ENCODE assay signal across 8 mouse cellular contexts in the genomic region with DNA sequence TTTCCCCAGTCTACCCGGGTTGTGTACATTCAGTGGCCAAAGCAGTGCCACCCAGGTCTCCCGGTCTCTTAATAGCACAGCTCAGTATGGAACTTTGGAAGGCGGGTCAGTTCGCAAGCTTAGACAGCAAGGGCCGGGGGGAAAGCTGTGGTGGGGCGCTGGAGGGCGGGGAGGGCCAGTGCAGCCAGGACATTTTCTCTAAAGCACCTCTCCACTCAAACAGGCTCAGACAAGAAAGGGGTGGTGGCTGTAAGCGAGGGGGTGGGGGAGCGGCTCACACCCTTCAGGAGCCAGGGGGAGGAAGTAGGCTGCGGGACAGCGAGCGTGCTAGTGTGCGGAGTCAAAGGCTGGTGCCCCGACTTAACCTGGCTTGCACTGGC. TPM values are rescaled to one million over a fixed set of nuclear protein-coding genes. Genes with fewer than 3 reads are reported as not detected.
DNase-seq lines count a peak whose midpoint lies in the region; ATAC-seq and TF ChIP-seq lines count a peak whose summit lies in the region.

No protein-coding gene starts in this region.

- TF ChIP-seq EP300 in MEL (IDR thresholded peaks at IDR 0.05; ENCODE audit: low read depth in 1 of 2, low read length in 2 of 2), result no peak
- no peak for TF ChIP-seq EP300 in heart, postnatal 0 days (IDR thresholded peaks at IDR 0.05; ENCODE audit: low read depth)

- no peak for TF ChIP-seq POLR2A in MEL (IDR thresholded peaks at IDR 0.05; ENCODE audit: control insufficient read depth in 1 of 2, insufficient read depth in 1 of 2, low read depth in 1 of 2, low read length in 2 of 2, poor library complexity in 1 of 2)

- H3K9ac ChIP-seq in heart, embryonic 13.5 days, result peak overlapping the region; percentile 92
- H3K9ac ChIP-seq in MEL (ENCODE audit: control insufficient read depth, low read depth, low read length, poor library complexity, severe bottlenecking), result peak overlapping the region; percentile 88
- peak overlapping the region; percentile 88 for H3K9ac ChIP-seq in heart, postnatal 0 days (replicated peaks; ENCODE audit: low read depth, low read length)
- H3K9ac ChIP-seq in liver, embryonic 15.5 days, result peak overlapping the region; percentile 76

- H3K79me2 ChIP-seq in MEL (ENCODE audit: control insufficient read depth, insufficient read depth, low read length, poor library complexity), result peaks cover 15% of the 10 kb centered on the region

- under 1% methylated on average over 14 of the region's 14 CpGs for WGBS in heart, embryonic 13.5 days
- WGBS in heart, postnatal 0 days, result under 1% methylated on average over 14 of the region's 14 CpGs
- under 1% methylated on average over 14 of the region's 14 CpGs for WGBS in liver, embryonic 15.5 days (ENCODE audit: insufficient replicate concordance)

- H3K4me1 ChIP-seq in heart, embryonic 13.5 days, result peaks cover 45% of the 10 kb centered on the region
- H3K4me1 ChIP-seq in MEL (ENCODE audit: control insufficient read depth in 1 of 2, insufficient read depth in 2 of 2, low read length in 2 of 2), result peaks cover 10 to 37% of the 10 kb centered on the region in 2 experiments
- H3K4me1 ChIP-seq in heart, postnatal 0 days (ENCODE audit: control insufficient read depth, insufficient read depth), result peaks cover 16% of the 10 kb centered on the region
- H3K4me1 ChIP-seq in liver, embryonic 15.5 days (replicated peaks), result peaks cover 69% of the 10 kb centered on the region

- H3K9me3 ChIP-seq in heart, embryonic 13.5 days, result no peaks in the 10 kb centered on the region
- no peaks in the 10 kb centered on the region for H3K9me3 ChIP-seq in MEL (replicated peaks; ENCODE audit: insufficient read depth, low read length)
- H3K9me3 ChIP-seq in heart, postnatal 0 days (replicated peaks; ENCODE audit: control insufficient read depth, low read length), result no peaks in the 10 kb centered on the region
- H3K9me3 ChIP-seq in liver, embryonic 15.5 days (replicated peaks), result no peaks in the 10 kb centered on the region

- peak overlapping the region; percentile 86 for H3K27ac ChIP-seq in heart, embryonic 13.5 days (replicated peaks)
- peak overlapping the region; percentile 81 for H3K27ac ChIP-seq in MEL (ENCODE audit: control insufficient read depth, low read depth, low read length)
- peak overlapping the region; percentile 84 for H3K27ac ChIP-seq in heart, postnatal 0 days (ENCODE audit: low read depth)
- peak overlapping the region; percentile 72 for H3K27ac ChIP-seq in liver, embryonic 15.5 days (replicated peaks)

- H3K4me3 ChIP-seq in heart, embryonic 13.5 days, result peak overlapping the region; percentile 86
- peak overlapping the region; percentile 82 to 83 for H3K4me3 ChIP-seq in MEL (ENCODE audit: control insufficient read depth in 1 of 2, insufficient read depth in 1 of 2, low read depth in 2 of 2, low read length in 2 of 2)
- peak overlapping the region; percentile 92 for H3K4me3 ChIP-seq in heart, postnatal 0 days (ENCODE audit: low read depth, low read length)
- H3K4me3 ChIP-seq in liver, embryonic 15.5 days (replicated peaks), result peak overlapping the region; percentile 73

- H3K36me3 ChIP-seq in heart, embryonic 13.5 days, result peaks cover 23% of the 10 kb centered on the region
- peaks cover 1 to 28% of the 10 kb centered on the region in 2 experiments; a peak in 2 of 4 replicates for H3K36me3 ChIP-seq in MEL (ENCODE audit: control insufficient read depth in 1 of 2, insufficient read depth in 2 of 2, low read length in 2 of 2)
- peaks cover 19% of the 10 kb centered on the region for H3K36me3 ChIP-seq in heart, postnatal 0 days (replicated peaks; ENCODE audit: control insufficient read depth, insufficient read depth, low read length)
- H3K36me3 ChIP-seq in liver, embryonic 15.5 days (replicated peaks), result peaks cover 14% of the 10 kb centered on the region

- no peak for TF ChIP-seq RAD21 in MEL (IDR thresholded peaks at IDR 0.05; ENCODE audit: low read depth, low read length)

- H3K4me2 ChIP-seq in heart, embryonic 13.5 days, result peak overlapping the region; percentile 88
- peak overlapping the region; percentile 95 for H3K4me2 ChIP-seq in heart, postnatal 0 days (ENCODE audit: low read depth, low read length)
- peak overlapping the region; percentile 94 for H3K4me2 ChIP-seq in liver, embryonic 15.5 days

- peak; percentile 23; the same call in 1 of the 2 replicates for ATAC-seq in heart, embryonic 13.5 days (ENCODE audit: extremely low read depth, insufficient number of reproducible peaks, low FRiP score, low TSS enrichment)
- ATAC-seq in heart, postnatal 0 days (ENCODE audit: insufficient read depth, low read depth), result peak; percentile 52
- peak; percentile 57 for ATAC-seq in liver, embryonic 15.5 days (ENCODE audit: insufficient read depth)
- ATAC-seq in neutrophil, adult 5-6 weeks (ENCODE audit: extremely low read depth, insufficient number of reproducible peaks, low FRiP score, poor library complexity, severe bottlenecking), result peak; percentile 30; the same call in 1 of the 2 replicates

- no peaks in the 10 kb centered on the region for H3K27me3 ChIP-seq in heart, embryonic 13.5 days (replicated peaks)
- no peaks in the 10 kb centered on the region for H3K27me3 ChIP-seq in MEL (ENCODE audit: control insufficient read depth in 1 of 2, insufficient read depth in 2 of 2, low read length in 2 of 2)
- H3K27me3 ChIP-seq in heart, postnatal 0 days (ENCODE audit: control insufficient read depth, insufficient read depth, low read length), result no peaks in the 10 kb centered on the region
- H3K27me3 ChIP-seq in liver, embryonic 15.5 days, result peaks cover 3% of the 10 kb centered on the region; the same call in 1 of the 2 replicates

- no peak for TF ChIP-seq CTCF in MEL (IDR thresholded peaks at IDR 0.05 in 2 of 3, conservative IDR thresholded peaks at IDR 0.05 in 1 of 3; ENCODE audit: control insufficient read depth in 1 of 3, insufficient read depth in 1 of 3, low read depth in 2 of 3, low read length in 3 of 3, poor library complexity in 1 of 3, severe bottlenecking in 1 of 3)
- TF ChIP-seq CTCF in heart, postnatal 0 days (IDR thresholded peaks at IDR 0.05; ENCODE audit: low read depth), result no peak

- DNase-seq in heart, postnatal 10 days, result no peak
- no peak for DNase-seq in MEL (ENCODE audit: low read depth, low spot score)
- DNase-seq in heart, postnatal 0 days (ENCODE audit: low spot score), result no peak
- no peak for DNase-seq in right cerebral cortex, postnatal 10 days (ENCODE audit: low spot score in 2 of 2)
- DNase-seq in frontal cortex, postnatal 36 days (ENCODE audit: low spot score in 2 of 2), result no peak

- intact Hi-C loops in heart, postnatal 10 days (cut with DNase I), result no loop called here

TF ChIP-seq in MEL, 35 proteins besides CTCF, POLR2A, EP300 and RAD21 (continues in another document):
- TF ChIP-seq MYB (IDR thresholded peaks at IDR 0.05; ENCODE audit: low read depth, low read length) (no peak), GABPA (IDR thresholded peaks at IDR 0.05; ENCODE audit: low read depth, low read length) (no peak), POLR2AphosphoS5 (IDR thresholded peaks at IDR 0.05; ENCODE audit: borderline replicate concordance, low read depth, low read length) (no peak)

RNA-seq across cellular contexts. Expression of a gene that starts 0.4 kb away (rescaled TPM):
- polyA plus RNA-seq in heart, embryonic 13.5 days (2015; fragmentation: Nextera tagmentation; extraction: Ambion mirVana), result 198 and 202 TPM in 2 replicates
- total RNA-seq in heart, postnatal 10 days (2021), result 10 to 100 TPM; 69.9 to 74.6 TPM
- 122 and 126 TPM in 2 replicates for total RNA-seq in MEL (2012; rRNA removed)
- 100 to 1,000 TPM in 1 of 2 experiments, not detected in 1; 414 TPM for polyA plus RNA-seq in MEL (2012; ENCODE audit: insufficient read depth in 1 of 2, insufficient read length in 2 of 2, low read depth in 1 of 2, low replicate concordance in 2 of 2, missing spikeins in 1 of 2)
- total RNA-seq in heart, postnatal 0 days (2014; rRNA removed; ENCODE audit: low replicate concordance), result 49.7 and 67.6 TPM in 2 replicates
- 140 and 150 TPM in 2 replicates for polyA plus RNA-seq in heart, postnatal 0 days (2015; fragmentation: Nextera tagmentation; extraction: Ambion mirVana)
- polyA plus RNA-seq in liver, embryonic 15.5 days (2015; fragmentation: Nextera tagmentation; extraction: Ambion mirVana), result 151 and 166 TPM in 2 replicates
- total RNA-seq in neutrophil, adult 5-6 weeks (2017), result 471 and 477 TPM in 2 replicates

RNA-seq across cellular contexts. Expression of a gene that starts 26.6 kb away (rescaled TPM):
- polyA plus RNA-seq in heart, embryonic 13.5 days (2015; fragmentation: Nextera tagmentation; extraction: Ambion mirVana), result 1.7 and 2.1 TPM in 2 replicates
- total RNA-seq in heart, postnatal 10 days (2021), result 1 to 10 TPM; 2.0 to 2.3 TPM
- 2.6 and 5.4 TPM in 2 replicates for total RNA-seq in MEL (2012; rRNA removed)
- polyA plus RNA-seq in MEL (2012; ENCODE audit: insufficient read depth in 1 of 2, insufficient read length in 2 of 2, low read depth in 1 of 2, low replicate concordance in 2 of 2, missing spikeins in 1 of 2), result 10 to 100 TPM in 1 of 2 experiments, not detected in 1; 11.9 TPM
- total RNA-seq in heart, postnatal 0 days (2014; rRNA removed; ENCODE audit: low replicate concordance), result not detected in 2 replicates
- polyA plus RNA-seq in heart, postnatal 0 days (2015; fragmentation: Nextera tagmentation; extraction: Ambion mirVana), result 0.97 and 1.2 TPM in 2 replicates
- 1.8 and 2.1 TPM in 2 replicates for polyA plus RNA-seq in liver, embryonic 15.5 days (2015; fragmentation: Nextera tagmentation; extraction: Ambion mirVana)
- 15.0 and 22.1 TPM in 2 replicates for total RNA-seq in neutrophil, adult 5-6 weeks (2017)

RNA-seq across cellular contexts. Expression of a gene that starts 34.1 kb away (rescaled TPM):
- polyA plus RNA-seq in heart, embryonic 13.5 days (2015; fragmentation: Nextera tagmentation; extraction: Ambion mirVana), result 7.6 and 7.7 TPM in 2 replicates
- total RNA-seq in heart, postnatal 10 days (2021), result 1 to 10 TPM; 3.4 to 6.5 TPM
- 0.52 and 1.3 TPM in 2 replicates for total RNA-seq in MEL (2012; rRNA removed)
- polyA plus RNA-seq in MEL (2012; ENCODE audit: insufficient read depth in 1 of 2, insufficient read length in 2 of 2, low read depth in 1 of 2, low replicate concordance in 2 of 2, missing spikeins in 1 of 2), result under 1 TPM in 1 of 2 experiments, not detected in 1; 0.86 TPM
- total RNA-seq in heart, postnatal 0 days (2014; rRNA removed; ENCODE audit: low replicate concordance), result 10.5 TPM in 1 of 2 replicates, not detected in the other
- 9.3 and 10.5 TPM in 2 replicates for polyA plus RNA-seq in heart, postnatal 0 days (2015; fragmentation: Nextera tagmentation; extraction: Ambion mirVana)
- polyA plus RNA-seq in liver, embryonic 15.5 days (2015; fragmentation: Nextera tagmentation; extraction: Ambion mirVana), result 47.4 and 51.5 TPM in 2 replicates
- total RNA-seq in neutrophil, adult 5-6 weeks (2017), result 2,308 and 2,325 TPM in 2 replicates

RNA-seq across cellular contexts. Expression of a gene that starts 57.9 kb away (rescaled TPM):
- 25.8 and 28.3 TPM in 2 replicates for polyA plus RNA-seq in heart, embryonic 13.5 days (2015; fragmentation: Nextera tagmentation; extraction: Ambion mirVana)
- 10 to 100 TPM; 29.9 to 32.0 TPM for total RNA-seq in heart, postnatal 10 days (2021)
- 30.8 and 32.9 TPM in 2 replicates for total RNA-seq in MEL (2012; rRNA removed)
- 10 to 100 TPM; 80.9 to 81.1 TPM for polyA plus RNA-seq in MEL (2012; ENCODE audit: insufficient read depth in 1 of 2, insufficient read length in 2 of 2, low read depth in 1 of 2, low replicate concordance in 2 of 2, missing spikeins in 1 of 2)
- 24.2 and 30.6 TPM in 2 replicates for total RNA-seq in heart, postnatal 0 days (2014; rRNA removed; ENCODE audit: low replicate concordance)
- 27.4 and 29.7 TPM in 2 replicates for polyA plus RNA-seq in heart, postnatal 0 days (2015; fragmentation: Nextera tagmentation; extraction: Ambion mirVana)
- polyA plus RNA-seq in liver, embryonic 15.5 days (2015; fragmentation: Nextera tagmentation; extraction: Ambion mirVana), result 37.0 and 37.6 TPM in 2 replicates
- total RNA-seq in neutrophil, adult 5-6 weeks (2017), result 26.5 and 38.3 TPM in 2 replicates

Comparison
In these comparisons a context has a peak if more than half of its experiments do, and no peak if none do; other contexts are left out.
1. RNA of a gene that starts 34.1 kb away (total RNA-seq): 2,308 to 2,325 TPM in neutrophil, adult 5-6 weeks; 3.4 to 6.5 TPM in heart, postnatal 10 days, 0.52 to 1.3 TPM in MEL and 10.5 TPM in heart, postnatal 0 days; every median in the first group is over 100 times any median in the second.
2. Peak in every context shown above with its lines, with median percentiles within 50 percentile points of each other: ATAC-seq, H3K27ac ChIP-seq, H3K4me2 ChIP-seq, H3K4me3 ChIP-seq and H3K9ac ChIP-seq.